27 mouse cellular contexts compared by ENCODE assay signal in genomic region chr5:107165271-107165670, GRCm38 (mm10).
DNase-seq lines count a peak whose midpoint lies in the region; ATAC-seq and TF ChIP-seq lines count a peak whose summit lies in the region.
"Had no signal": no experiment of that assay in that cellular context is flagged by ENCODE, and none has a peak within 500 bp of the region (broad histone marks: within the 10 kb centered on the region; RNA-seq: fewer than 3 reads in every experiment).

No protein-coding gene starts in this region.

- H3K4me2 ChIP-seq in limb, embryonic 15.5 days = no peak overlapping the region
- H3K4me2 ChIP-seq in intestine, embryonic 16.5 days (ENCODE audit: low read depth, low read length) = no peak overlapping the region
- H3K4me2 ChIP-seq: forebrain, embryonic 13.5 days; heart, embryonic 12.5 days; hindbrain, embryonic 14.5 days; liver, embryonic 13.5 days; neural tube, embryonic 12.5 days had no signal

- whole genome bisulfite sequencing in limb, embryonic 15.5 days = 65% methylated on average over 5 of the region's 5 CpGs
- 94% methylated on average over 5 of the region's 5 CpGs for WGBS in limb, embryonic 10.5 days
- WGBS in thymus, adult 2 months = 28% methylated on average over 5 of the region's 5 CpGs
- WGBS in intestine, embryonic 16.5 days = 89% methylated on average over 5 of the region's 5 CpGs

- TF ChIP-seq CTCF in thymus, adult 2 months (IDR thresholded peaks at IDR 0.05; ENCODE audit: borderline replicate concordance, control insufficient read depth, extremely low read depth, insufficient read depth, low read length, poor library complexity) = no peak

- TF ChIP-seq POLR2A in thymus, adult 2 months (IDR thresholded peaks at IDR 0.05; ENCODE audit: control insufficient read depth, extremely low read depth, insufficient read depth, low read length, poor library complexity) = no peak

- ATAC-seq in limb, embryonic 15.5 days (ENCODE audit: insufficient number of reproducible peaks, low FRiP score, low TSS enrichment, low read depth) = no peak
- ATAC-seq in intestine, embryonic 16.5 days = no peak
- no peak for ATAC-seq in cerebellum, adult (ENCODE audit: insufficient number of reproducible peaks, low FRiP score, low TSS enrichment)
- ATAC-seq: forebrain, embryonic 13.5 days; lung, postnatal 0 days had no signal

- H3K9me3 ChIP-seq in limb, embryonic 15.5 days = no peaks in the 10 kb centered on the region
- H3K9me3 ChIP-seq in limb, embryonic 10.5 days (replicated peaks) = no peaks in the 10 kb centered on the region
- H3K9me3 ChIP-seq in intestine, embryonic 16.5 days (ENCODE audit: control insufficient read depth, low read length) = no peaks in the 10 kb centered on the region
- H3K9me3 ChIP-seq: forebrain, embryonic 13.5 days; G1E; heart, embryonic 12.5 days; liver, embryonic 13.5 days; neural tube, embryonic 12.5 days had no signal

- H3K27ac ChIP-seq in limb, embryonic 15.5 days = peak overlapping the region; percentile 33; the same call in 1 of the 2 replicates
- H3K27ac ChIP-seq in limb, embryonic 10.5 days = no peak overlapping the region
- no peak overlapping the region for H3K27ac ChIP-seq in thymus, adult 2 months (ENCODE audit: control insufficient read depth, insufficient read depth, low read length)
- H3K27ac ChIP-seq in intestine, embryonic 16.5 days (ENCODE audit: low read length) = no peak overlapping the region
- H3K27ac ChIP-seq: forebrain, embryonic 13.5 days; hindbrain, embryonic 14.5 days; layer of hippocampus, adult 2 months; neural tube, embryonic 12.5 days had no signal

- DNase-seq in limb, embryonic 10.5 days (ENCODE audit: low spot score) = no peak
- DNase-seq in T-cell, adult 2 months (ENCODE audit: low spot score) = peak; percentile 44
- peak; percentile 30 for DNase-seq in thymus, adult 2 months
- peak; percentile 39 to 48 for DNase-seq in thymus, postnatal 36 days
- no peak for DNase-seq in adipocyte (ENCODE audit: low spot score)
- DNase-seq: adrenal gland, adult 8-10 months; cerebellum, adult 11-12 months; cerebellum, postnatal 10 days; gastrocnemius, postnatal 25 days; heart, adult 18-20 months; kidney, adult 11 months; kidney, postnatal 36 days; liver, embryonic 13.5 days; lung, adult 18-20 months; midbrain, embryonic 14.5 days; right cerebral cortex, adult 18-20 months; spleen, adult 18-20 months had no signal

- no peaks in the 10 kb centered on the region for H3K27me3 ChIP-seq in limb, embryonic 15.5 days
- H3K27me3 ChIP-seq in limb, embryonic 10.5 days (ENCODE audit: low read depth, poor library complexity, severe bottlenecking) = no peaks in the 10 kb centered on the region
- H3K27me3 ChIP-seq in thymus, adult 2 months (ENCODE audit: control insufficient read depth, insufficient read depth, low read length) = no peaks in the 10 kb centered on the region
- no peaks in the 10 kb centered on the region for H3K27me3 ChIP-seq in intestine, embryonic 16.5 days (replicated peaks; ENCODE audit: control insufficient read depth, insufficient read depth, low read length)
- H3K27me3 ChIP-seq: heart, embryonic 12.5 days; liver, embryonic 13.5 days; neural tube, embryonic 12.5 days had no signal

- no peak overlapping the region for H3K9ac ChIP-seq in limb, embryonic 15.5 days
- H3K9ac ChIP-seq in intestine, embryonic 16.5 days (ENCODE audit: low read depth, low read length) = no peak overlapping the region
- H3K9ac ChIP-seq: forebrain, embryonic 13.5 days; heart, embryonic 12.5 days; hindbrain, embryonic 14.5 days; liver, embryonic 13.5 days; neural tube, embryonic 12.5 days had no signal

- H3K4me1 ChIP-seq in limb, embryonic 15.5 days = peaks cover 74% of the 10 kb centered on the region
- peaks cover 61% of the 10 kb centered on the region for H3K4me1 ChIP-seq in limb, embryonic 10.5 days
- peaks cover 29% of the 10 kb centered on the region for H3K4me1 ChIP-seq in thymus, adult 2 months (replicated peaks; ENCODE audit: control insufficient read depth, insufficient read depth, low read length)
- peaks cover 28% of the 10 kb centered on the region for H3K4me1 ChIP-seq in intestine, embryonic 16.5 days (ENCODE audit: control insufficient read depth, insufficient read depth, low read length)

- H3K4me3 ChIP-seq in limb, embryonic 15.5 days = no peak overlapping the region
- H3K4me3 ChIP-seq in limb, embryonic 10.5 days = no peak overlapping the region
- H3K4me3 ChIP-seq in thymus, adult 2 months (ENCODE audit: control insufficient read depth, insufficient read depth, low read length) = no peak overlapping the region
- H3K4me3 ChIP-seq in intestine, embryonic 16.5 days (ENCODE audit: low read length) = no peak overlapping the region
- H3K4me3 ChIP-seq: forebrain, embryonic 13.5 days; heart, embryonic 12.5 days; layer of hippocampus, adult 2 months; liver, embryonic 13.5 days; neural tube, embryonic 12.5 days had no signal

- H3K36me3 ChIP-seq in limb, embryonic 15.5 days = no peaks in the 10 kb centered on the region
- no peaks in the 10 kb centered on the region for H3K36me3 ChIP-seq in limb, embryonic 10.5 days
- no peaks in the 10 kb centered on the region for H3K36me3 ChIP-seq in thymus, adult 2 months (ENCODE audit: control insufficient read depth, insufficient read depth, low read length)
- no peaks in the 10 kb centered on the region for H3K36me3 ChIP-seq in intestine, embryonic 16.5 days (ENCODE audit: control insufficient read depth, insufficient read depth, low read length)
- H3K36me3 ChIP-seq: G1E; heart, embryonic 12.5 days; liver, embryonic 13.5 days; neural tube, embryonic 12.5 days had no signal

Comparison
In these comparisons a context has a peak if more than half of its experiments do, and no peak if none do; other contexts are left out.
1. DNase-seq: peak in T-cell, adult 2 months (single experiment), thymus, adult 2 months (single experiment) and thymus, postnatal 36 days (2 of 2); none in limb, embryonic 10.5 days (single experiment) and adipocyte (single experiment).